Mouse (Mus musculus): ENCODE measurements around the gene Kpna1.
A peak's percentile ranks its signal among the peaks of the same experiment; 100 is the strongest.
"Not testable (repeated sequence)": the region's sequence is repeated elsewhere in the genome, so short reads cannot be mapped to it uniquely, and the experiment has no call there.

The Kpna1 gene

DNA sequence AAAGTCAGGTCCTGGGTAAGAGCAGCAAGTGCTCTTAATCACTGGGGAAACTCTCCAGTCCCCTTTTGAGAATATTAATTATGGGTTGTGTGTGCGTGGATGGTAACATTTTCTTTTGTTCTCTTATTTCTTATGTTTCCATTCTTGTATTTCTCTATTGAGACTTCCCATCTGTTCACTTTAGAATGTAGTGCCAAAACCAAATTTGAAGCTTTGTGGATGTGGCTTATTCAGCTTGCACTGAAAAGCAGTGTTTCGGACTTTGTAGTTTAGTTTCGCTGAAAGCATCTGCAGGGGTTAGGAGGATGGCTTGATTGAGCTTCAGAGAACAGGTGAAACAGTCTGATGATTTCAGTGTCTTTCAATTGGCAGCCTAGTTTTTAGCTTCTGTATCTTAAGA, 14.8 kb downstream of the Kpna1 start:
- DNase-seq: no peak

DNA sequence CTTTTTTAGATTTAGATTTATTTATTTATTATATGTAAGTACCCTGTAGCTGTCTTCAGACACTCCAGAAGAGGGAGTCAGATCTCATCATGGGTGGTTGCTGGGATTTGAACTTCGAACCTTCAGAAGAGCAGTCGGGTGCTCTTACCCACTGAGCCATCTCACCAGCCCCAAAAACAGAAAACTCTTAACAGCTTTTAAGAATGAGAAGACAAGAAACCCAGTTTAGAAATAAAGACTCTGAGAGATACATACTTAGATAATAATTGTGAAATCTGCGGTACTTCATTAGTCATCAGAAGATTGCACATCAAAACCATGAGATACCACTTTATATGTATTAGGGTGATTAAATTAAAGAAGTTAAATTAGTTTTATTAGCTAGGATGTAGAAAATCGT, 20.3 kb downstream of the Kpna1 start:
- DNase-seq: not testable (repeated sequence)

DNA sequence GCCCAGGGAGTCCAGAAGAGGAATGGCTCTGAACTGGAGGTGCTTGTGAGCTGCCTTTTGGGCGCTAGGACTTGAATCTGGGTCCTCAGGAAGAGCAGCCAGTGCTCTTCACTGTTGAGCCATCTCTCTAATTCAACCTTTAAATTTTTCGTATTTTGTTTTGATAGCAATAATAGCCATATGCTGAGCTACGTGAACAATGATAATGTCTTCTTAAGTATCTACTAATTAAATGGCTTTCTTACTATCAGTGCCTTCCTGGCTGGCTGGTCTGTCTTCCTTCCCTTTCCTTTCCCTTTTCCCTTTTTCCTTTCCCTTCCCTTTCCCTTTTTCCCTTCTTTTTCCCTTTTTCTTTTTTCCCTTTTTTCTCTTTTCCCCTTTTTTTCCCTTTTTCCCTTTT, 29.8 kb downstream of the Kpna1 start:
- no peak for DNase-seq

DNA sequence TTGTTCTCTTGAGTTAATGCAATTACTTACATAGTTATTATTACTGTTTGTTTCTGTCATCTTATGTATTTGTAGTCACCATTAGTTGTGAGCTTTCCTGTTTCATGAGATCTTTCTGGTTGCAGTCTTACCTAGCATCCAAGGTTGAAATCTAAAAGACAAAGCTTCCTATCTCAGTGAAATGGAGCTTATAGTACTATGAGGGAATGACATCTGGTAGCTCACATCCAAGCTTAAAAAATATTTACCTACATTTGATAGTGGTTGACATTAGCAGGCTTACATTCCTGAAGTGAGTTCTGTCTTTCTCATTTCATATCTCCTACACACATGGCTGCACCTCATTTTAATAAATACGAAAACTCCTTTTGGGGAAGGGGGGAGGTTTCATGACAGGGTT, 37.8 kb downstream of the Kpna1 start:
- no peak for DNase-seq

DNA sequence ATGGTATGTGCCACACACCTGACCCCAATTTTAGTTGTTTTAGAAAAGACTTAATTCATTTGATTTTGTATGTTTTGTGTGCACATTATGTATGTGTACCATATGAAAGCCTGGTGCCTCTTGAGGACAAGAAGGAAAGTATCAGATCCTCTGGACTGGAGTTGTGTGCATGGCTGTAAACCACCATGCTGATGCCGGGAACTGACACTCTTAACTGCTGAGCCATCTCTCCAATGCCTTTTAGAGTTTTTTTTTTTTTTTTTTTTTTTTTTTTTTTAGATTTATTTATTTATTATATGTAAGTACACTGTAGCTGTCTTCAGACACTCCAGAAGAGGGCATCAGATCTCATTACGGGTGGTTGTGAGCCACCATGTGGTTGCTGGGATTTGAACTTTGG, 49.6 kb downstream of the Kpna1 start:
- not testable (repeated sequence) for DNase-seq

DNA sequence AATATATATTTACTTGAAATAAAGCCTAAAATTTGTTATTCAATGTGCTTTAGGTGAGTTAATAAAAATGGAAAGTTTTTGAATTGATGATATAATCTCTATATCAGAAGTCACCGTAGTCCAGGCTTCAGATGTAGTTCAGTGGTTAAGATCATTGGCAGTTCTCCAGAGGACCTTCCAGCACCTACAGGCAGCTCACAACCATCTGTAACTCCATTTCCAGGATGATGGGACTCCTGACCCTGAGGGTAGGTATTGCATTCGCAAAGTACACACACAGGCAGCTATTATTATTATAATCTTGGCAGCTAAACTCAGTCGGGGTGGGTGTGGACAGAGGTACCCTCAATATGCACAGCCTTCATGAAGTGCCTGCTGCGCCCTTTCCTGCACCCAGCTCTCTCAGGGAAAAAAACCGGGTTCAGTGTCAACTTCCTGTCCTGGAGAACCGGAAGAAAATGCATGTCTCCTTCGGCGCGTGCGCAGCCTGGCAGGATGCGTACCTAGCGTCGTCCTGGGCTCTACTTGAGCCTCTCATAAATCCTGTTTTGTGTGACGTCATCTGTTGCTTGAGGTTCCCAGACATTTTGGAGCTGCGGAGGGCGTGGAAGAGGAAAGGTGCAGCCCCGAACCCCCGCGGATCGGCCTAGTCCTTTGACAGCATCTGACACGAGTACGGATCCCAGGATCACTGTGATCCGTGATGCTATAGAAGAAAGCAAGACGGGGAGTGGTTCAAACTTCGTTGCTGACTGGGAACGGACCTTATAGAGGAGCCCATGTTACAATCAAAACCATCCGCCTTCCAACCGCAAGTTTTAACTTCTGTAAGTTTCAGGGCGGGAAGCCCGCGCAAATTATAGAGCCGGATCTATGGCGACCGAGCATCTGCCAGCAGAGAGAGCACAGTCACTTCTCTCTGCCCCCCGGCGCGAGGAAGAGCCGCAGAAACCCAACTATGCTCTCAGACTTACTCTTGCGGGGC, 62.4 kb downstream of the Kpna1 start, which contains the start of gene Wdr5b:
Gene Wdr5b, plus strand, starts transcription at position 551 of the 985 bp plus-strand sequence.
- DNase-seq: peak; percentile 89

DNA sequence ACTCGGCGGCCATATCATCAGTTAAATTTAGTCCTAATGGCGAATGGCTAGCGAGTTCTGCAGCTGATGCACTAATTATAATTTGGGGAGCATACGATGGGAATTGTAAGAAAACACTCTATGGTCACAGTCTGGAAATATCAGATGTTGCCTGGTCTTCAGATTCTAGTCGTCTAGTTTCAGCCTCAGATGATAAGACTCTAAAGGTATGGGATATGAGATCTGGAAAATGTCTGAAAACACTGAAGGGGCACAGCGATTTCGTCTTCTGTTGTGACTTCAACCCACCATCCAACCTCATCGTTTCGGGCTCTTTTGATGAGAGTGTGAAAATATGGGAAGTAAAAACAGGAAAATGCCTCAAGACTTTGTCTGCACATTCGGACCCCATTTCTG, 63.1 kb downstream of the Kpna1 start:
- DNase-seq: no peak

DNA sequence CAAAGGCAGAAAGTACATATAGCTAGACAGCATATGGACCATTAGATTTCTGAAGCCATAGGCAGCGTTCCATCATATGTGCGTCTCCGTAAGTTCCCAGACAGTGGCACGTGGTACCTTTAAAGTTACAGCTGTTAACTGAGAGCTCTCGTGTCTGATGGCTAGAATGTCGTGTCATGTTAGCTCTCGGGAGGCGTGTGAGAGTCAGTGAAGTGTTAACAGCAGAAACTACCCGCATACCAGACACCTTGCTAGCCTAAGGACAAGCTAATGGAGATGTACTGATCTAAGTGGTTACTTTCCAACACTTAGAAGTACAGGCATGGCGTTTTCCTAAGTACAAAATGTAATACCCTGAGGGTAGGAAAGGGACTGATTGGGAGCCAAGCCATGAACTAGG, 64.5 kb downstream of the Kpna1 start:
- no peak for DNase-seq

DNA sequence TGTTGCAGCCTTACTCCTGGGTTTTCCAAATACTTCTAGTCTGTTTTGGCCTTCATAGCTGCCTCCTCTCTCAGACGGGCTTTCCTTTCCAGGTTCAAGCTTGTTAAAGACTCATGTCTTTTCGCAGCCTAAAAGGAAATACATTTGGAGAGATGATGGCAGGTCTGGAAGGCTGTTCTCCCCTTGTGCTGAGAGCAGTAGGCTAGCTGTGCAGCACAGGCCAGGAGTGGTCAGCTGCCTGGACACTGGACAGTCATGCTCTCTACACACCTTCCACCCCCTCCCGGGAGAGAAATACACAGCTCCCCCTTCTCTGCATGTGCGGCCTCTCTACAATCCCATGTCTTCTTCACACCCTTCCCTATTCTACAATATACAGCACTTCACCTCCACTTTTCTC, 65.4 kb downstream of the Kpna1 start:
- no peak for DNase-seq

DNA sequence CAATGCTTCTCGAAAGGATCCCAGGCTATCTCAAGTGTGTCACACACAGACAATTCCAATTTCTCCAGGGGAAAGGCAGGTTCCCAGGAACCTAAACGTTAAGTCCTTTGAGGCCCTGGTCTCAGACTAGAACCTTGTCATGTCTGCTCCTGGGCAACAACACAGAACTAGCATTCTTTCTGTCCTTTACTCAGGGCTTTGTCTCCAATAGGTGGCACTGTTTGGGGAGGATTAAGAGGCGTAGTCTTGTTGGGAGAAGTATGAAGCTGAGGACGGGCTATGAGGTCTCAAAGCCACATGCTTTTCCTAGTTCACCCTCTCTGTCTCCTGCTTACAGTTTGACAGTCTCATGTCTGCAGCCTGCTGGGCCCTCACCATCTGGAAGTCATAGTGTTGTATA, 69.0 kb downstream of the Kpna1 start:
- DNase-seq: no peak

DNA sequence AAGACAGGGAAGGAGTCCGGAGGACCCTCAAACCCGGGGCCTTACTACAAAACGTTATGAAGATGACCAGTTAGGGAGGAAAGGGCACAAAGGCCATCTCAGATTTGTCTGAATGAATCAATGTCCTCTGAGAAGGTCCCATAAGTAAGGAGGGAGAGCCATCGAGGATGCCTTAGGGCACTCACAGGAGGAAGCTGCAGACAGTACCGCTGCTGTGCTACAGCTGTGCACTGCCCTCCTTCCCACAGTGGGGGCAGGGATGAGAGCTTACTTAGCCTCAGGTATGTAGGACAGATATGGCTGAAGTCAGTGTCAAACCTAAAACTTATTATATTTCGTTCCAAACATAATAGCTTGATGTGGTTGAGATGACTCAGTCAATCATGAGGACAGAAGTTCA, 72.9 kb downstream of the Kpna1 start:
- DNase-seq: no peak

DNA sequence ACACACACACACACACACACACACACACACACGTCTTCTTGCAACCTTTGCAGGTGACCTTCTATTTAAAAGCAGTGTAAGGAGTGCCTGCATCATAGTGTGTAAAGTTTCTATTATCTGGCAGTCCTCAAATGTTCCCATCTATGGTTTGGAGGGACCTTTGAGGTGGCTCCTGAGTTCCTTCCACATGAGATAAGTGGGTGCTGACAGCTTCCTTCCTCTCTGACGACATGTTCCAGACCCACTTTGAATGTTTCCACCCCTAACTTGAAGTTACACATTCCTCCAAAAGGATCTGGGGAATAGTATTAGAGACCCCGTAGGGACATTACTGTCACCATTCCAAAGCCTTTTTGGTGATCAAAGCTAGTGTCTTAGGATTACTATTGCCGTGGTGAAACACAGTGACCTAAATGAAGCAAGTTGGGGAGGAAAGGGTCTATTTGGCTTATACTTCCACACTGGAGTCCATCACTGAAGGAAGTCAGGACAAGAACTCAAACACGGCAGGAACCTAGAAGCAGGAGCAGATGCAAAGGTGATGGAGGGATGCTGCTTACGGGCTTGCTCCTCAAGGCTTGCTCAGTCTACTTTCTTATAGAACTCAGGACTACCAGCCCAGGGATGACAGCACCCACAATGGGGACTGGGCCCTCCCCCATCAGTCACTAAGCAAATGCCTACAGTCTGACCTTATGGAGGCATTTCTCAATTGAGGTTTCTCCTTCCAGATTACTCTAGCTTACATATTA, 75.2 kb downstream of the Kpna1 start:
- DNase-seq: no peak

DNA sequence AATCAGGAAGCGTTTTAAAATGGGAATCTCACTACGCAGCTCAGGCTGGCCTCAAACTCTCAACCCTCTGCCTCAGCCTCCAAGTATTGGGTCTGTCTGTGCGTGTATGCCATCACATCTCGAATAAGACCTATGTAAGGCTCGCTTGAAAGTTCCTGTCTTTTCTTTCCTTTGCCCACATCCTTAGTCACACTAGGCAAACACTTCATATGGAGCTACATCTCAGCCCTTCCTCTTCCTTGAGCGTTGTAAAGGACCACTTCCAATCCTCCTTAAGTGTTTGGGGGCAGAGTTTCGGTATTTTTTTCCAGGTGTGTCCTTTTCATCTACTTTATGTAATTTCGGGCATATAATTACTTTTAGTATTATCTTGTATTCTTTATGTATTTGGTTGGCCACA, 76.4 kb downstream of the Kpna1 start:
- DNase-seq: no peak

DNA sequence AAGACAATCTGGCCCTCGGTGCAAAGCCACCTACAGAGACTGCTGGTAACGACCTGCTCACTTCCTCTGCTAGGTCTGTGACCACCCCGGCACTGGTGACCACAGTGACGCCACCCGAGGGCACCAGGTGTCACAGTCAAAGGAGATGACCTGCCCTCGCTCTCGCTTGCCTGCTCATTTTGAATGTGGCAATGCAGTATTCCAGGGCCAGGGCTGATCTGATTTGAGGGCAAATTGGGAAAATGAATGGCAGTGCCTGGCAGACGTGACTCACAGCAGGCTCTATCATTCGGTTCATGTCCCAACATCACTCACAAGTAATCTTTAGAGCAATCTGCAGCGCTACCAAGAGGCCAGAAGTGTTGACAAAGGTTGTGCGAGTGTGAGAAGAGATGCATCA, 77.9 kb downstream of the Kpna1 start:
- no peak for DNase-seq

DNA sequence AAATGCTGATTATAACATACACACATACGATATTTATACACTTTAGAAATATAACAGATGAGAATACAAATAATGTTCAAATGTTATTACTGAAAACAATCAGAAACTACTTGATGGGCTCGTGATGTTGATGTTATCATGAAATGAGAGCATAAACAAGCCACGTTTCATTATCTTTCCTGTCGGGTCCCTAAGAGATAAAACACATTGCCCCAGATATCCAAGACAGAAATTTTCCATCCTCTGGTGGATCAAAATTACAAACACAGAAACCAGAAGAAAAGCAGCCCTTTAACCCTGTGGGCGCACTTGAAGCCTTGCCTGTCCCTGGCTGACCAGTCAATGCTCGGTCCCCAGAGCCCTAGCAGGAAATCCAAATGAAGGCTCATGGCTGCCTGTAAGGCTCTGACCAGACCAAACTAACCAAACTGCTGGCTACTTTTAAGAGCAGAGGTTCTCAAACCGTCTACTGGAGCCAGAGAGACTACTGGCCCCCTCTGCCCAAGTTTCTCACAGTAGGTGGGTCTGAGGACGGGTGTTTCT, 79.5 kb downstream of the Kpna1 start:
- no peak for DNase-seq

DNA sequence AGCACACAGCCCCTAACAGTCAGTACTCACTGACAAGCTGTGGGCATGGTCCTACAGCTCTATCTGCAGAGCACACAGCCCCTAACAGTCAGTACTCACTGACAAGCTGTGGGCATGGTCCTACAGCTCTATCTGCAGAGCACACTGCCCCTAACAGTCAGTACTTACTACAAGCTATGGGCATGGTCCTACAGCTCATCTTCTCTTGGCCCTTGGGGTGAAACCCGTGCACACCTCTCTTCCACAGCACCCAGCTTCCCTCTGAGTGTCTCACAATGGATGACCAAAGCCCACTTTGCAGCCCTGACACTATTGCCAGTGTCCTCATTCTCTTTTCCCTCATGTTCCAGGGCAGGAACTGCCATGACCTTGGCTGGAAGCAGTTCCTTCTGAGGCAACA, 84.0 kb downstream of the Kpna1 start:
- DNase-seq: not testable (repeated sequence)

DNA sequence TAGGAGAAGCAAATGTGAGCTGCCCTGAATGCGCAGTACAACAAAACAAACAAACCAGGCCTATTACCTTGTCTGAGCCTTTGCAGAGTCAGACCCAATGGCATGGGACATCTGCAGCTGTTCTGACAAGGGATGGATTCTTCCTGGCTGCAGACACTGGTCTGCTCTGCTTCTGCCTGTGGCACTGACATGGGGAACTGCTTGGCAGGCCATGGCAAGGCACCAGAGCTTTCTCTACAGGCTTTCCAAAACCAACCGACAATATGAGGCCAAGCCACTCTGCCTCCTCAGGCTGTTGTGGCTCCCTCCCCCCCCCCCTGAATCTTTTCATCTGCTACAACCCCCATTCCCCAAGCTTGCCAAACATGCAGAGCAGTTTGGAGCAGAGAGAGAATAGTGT, 84.8 kb downstream of the Kpna1 start:
- no peak for DNase-seq

DNA sequence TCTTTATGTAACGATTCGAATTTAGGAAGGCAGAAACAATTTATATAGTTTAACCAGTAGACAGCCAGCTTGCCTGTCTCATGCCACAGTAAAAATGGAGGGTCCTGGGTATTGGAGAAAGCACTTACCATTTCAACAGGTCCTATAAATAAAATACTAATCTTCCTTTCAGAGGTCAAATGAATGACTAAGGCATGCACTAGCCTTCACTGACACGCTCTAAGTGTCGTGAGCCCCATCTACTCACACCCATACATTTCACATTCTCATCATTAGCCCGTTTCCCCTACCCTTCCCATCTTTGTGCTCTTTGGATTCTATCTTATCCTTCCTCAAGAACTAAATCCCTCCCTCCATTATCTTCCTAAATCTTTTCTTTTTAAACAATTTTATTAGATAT, 86.4 kb downstream of the Kpna1 start:
- no peak for DNase-seq

DNA sequence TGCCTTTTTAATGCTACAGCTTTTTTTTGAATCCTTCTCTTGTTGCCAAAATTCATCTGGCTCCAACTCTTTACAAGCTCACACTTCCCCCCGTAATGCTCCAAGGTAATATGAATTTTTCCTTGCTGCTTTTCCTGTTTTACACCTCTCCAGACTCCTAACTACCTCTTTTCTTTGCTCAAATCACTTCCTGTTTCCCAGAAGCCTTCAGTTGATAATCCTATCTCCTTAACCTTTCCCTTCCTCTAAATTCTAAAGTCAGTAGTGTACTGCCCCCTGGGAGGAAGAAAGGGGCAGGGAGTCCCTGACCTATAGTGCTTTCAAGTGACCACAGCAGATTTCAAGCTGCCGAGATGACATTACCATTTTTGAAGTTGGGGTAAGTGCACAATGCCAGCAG, 89.1 kb downstream of the Kpna1 start:
- DNase-seq: no peak

DNA sequence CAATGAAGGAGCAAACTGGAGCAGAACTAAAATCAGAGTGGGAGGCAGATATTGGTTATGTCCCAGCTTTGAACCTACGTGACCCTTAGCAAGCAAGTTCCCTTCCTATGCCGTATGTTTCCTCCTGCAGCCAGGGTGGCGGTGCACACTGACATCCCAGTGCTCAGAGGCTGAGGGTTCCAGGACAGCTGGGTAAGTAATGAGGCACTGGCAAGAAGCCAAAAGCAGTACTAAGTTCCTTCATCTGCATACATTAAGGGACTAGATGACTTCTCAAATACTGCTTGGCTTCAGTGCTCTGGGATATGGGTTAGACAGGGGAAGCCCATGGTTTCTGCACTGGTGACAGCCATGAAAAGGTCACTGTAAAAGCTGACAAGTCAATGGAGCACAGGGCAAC, 89.8 kb downstream of the Kpna1 start:
- no peak for DNase-seq

DNA sequence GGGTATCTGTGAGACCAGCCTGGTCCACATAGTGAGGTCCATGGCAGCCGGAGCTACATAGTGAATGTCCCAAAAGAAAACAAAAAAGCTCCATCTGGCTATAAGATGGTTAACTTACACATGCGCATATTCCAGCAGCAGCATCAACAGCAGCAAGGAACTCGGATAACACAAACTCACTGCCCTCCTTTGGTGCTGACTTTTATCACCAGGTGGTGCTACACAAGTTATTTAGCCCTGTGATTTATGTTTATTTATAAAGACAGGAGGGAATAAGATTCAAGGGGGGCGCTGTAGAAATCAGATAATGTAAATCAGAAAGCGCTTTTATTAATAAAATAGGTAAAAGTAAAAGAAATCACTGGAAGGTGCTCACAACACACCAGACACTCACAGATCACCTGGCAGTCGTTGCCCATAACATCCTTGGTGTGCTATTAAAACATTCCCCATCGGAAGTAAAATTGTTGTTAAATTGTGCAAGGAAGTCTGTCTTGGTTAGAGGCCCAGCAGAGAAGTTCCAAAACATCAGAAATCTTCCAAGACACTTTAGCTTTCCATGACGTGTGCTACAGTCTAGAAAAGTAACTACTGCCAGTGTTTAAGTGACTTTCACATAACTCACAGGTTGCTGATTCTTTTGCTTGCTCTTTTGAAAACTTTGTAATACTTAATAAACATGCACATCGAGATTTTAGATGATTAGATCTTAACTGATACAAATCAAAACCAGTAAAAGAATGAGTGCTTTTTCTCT, 91.4 kb downstream of the Kpna1 start:
- DNase-seq: no peak

DNA sequence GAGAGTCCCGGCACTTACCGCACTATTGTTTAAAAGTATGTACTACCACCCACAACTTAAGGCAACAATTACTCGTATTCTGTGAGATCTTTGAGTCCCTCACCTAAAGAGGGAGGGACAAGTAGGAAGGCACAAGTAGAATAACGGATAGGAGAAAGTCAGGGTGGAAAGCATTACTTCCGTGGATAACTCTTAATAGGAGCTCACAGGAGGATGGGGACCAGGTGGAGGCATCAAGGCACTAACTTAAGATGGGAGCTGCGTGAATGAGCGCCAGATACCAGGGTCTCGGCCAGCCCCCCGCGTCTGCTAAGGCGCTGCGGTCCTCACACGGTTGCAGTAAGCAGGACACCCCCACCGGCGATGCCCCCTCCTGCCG, 92.5 kb downstream of the Kpna1 start:
- DNase-seq: no peak

Measured in lung, postnatal 14 days (tissue).